Mouse (Mus musculus) frontal cortex, postnatal 36 days (tissue): ENCODE measurements around the gene Gdap1l1.
"Not testable (repeated sequence)": the region's sequence is repeated elsewhere in the genome, so short reads cannot be mapped to it uniquely, and the experiment has no call there.

Source experiments
- DNase-seq, 2 experiments: peaks; one replicate each; pipeline ENCODE4 v3.0.0; 2022; ENCODE audit warnings: low spot score in 2 of 2

Gdap1l1 gene

DNA sequence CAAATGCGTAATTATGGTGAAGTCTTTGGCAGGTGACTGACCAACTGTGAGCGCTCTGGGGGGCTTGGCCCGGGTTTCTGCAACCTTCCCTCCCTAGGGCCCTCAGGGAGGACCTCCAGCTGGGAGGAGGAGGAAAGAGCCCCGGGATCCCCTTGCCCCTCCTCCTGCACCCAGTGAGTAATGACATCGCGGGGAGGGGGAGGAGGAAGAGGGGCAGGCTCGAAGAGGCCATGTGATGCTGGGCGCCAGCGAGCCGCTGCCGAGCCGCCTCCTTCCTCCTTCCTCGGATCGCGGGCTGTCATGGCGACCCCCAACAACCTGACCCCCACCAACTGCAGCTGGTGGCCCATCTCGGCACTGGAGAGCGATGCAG is at the start of gene Gdap1l1:
Gene Gdap1l1 (plus strand): TSS at position 231 of the 373 bp plus-strand sequence.
- peak; percentile 76 to 80 for DNase-seq

DNA sequence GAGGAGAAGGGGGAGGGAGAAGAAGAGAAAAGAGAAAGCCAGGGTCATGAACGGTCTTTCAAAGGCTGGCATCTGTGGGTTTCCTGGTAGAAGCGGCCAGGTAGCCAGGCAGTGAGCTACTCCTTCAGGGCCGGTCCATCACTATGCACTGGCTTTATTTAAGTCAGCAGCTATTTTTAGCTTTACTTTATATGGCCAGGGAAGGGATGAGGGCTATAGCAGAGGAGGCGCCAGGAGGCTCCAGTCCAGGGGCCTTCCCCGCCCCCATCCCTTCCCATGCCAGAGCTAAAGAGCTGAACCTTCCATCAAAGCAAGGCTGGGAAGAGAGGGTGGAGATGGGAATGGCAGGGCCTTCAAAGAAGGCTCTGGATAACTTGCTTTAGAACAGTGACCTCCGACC is 45.8 kb upstream of the Gdap1l1 start:
- no peak for DNase-seq

DNA sequence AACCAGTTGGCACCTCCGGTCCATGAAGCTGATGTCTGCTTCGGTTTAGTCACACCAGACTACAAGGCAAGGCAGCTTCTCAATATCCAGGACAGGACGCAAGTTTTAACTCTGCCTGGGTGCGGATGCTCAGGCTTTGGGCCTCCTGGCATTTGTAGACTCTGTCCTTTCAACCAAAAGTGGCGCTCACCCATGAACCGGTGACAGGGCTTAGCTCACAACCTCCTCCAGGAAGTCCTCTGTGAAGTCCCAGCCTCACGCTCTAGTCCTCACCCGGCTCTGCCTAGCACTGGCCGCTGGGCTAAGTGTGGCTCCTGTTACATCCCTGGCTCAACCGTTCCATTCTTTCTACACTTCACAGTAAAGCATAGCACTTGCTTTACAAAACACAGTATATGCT is 45.0 kb upstream of the Gdap1l1 start:
- DNase-seq, result no peak

- DNase-seq, result no peak
Measured at GRCm38 (mm10) chr2:163393976-163394375, 44.3 kb upstream of the Gdap1l1 start.

- DNase-seq, result no peak
Measured at GRCm38 (mm10) chr2:163394977-163395376, 43.3 kb upstream of the Gdap1l1 start.

DNA sequence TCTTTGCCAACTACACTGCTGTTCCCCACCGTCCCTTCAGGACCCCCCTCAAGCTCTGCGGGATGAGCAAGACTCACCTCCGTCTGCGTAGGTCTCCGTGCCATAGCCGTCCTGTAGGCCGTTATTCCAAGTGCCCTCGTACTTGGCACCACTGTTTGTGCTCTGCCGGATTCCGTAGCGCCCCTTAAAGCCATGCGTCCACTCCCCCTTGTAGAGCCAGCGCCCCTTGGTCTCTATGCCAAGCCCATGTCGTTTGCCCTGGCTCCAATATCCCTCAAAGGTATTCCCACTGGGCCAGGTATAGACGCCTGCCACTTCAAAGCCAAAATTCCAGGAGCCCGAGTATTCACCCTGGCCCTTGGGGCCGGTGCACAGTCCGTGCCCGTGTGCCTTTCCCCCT is 41.2 kb upstream of the Gdap1l1 start:
- no peak for DNase-seq

DNA sequence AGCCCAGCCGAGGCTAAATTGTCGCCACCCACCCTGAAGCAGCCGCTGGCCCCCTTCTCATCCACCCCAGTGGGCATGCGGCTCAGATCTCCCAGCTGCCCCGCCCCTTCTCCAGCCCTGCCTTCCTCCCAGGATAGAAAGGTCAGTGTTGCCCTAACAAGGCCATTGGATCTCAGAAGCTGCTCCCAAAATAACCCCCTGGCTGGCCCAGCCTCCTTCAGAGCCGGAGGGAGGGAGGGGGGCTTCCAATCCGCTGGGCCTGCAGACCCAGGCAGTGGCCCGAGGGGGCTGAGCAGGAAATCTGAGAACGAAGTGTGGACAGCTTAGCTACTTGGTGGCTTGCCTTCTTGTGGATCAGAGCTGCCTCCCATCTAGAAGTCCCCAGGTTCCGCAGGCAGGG is 40.4 kb upstream of the Gdap1l1 start, which contains the start of gene Jph2:
Gene Jph2 (minus strand): TSS at position 89 of the 400 bp plus-strand sequence.
- DNase-seq, result no peak

- no peak for DNase-seq
Measured at GRCm38 (mm10) chr2:163398770-163399169, 39.5 kb upstream of the Gdap1l1 start.

DNA sequence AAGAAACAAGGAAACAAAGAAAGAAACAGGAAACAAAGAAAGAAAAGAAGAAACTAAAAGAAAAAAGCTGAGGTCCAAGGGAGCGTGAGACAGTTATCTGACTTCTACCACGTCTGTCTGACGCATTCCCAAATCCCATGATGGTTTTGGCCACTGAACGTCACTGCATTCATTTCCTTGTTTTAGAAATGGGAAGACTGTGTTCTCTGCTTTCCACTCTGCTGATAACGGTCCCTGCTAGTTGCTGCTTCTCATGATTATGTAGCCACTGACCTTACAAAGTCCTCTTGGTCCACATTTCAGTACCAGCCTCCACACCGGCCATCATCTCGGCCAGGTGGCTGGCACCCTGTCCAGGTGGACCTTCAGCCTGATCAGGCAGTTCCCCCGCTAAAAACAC is 39.1 kb upstream of the Gdap1l1 start:
- DNase-seq, result no peak

- DNase-seq, result peak; percentile 83 to 92
Measured at GRCm38 (mm10) chr2:163401221-163401620, 37.1 kb upstream of the Gdap1l1 start.

GRCm38 (mm10) chr2:163404037-163404815 is 34.0 kb upstream of the Gdap1l1 start:
- DNase-seq, result no peak

DNA sequence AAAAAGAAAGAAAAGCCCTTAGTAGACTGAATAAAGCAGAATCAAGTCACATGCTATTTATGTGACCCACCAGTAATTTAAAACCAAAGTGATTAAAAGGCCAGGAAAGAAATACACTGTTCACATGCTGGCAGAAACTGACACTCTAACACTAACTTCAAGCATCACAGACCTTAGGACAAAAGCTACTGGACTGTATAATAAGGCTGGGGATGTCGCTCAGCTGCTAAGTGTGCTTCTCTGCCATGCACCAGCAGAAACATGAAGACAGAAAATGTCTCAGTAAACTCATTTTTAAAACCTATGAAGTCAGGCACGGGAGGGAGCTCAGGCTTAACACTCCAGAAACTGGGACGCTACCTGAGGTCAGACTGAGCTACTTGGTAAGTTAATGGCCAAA is 28.1 kb upstream of the Gdap1l1 start:
- no peak for DNase-seq

DNA sequence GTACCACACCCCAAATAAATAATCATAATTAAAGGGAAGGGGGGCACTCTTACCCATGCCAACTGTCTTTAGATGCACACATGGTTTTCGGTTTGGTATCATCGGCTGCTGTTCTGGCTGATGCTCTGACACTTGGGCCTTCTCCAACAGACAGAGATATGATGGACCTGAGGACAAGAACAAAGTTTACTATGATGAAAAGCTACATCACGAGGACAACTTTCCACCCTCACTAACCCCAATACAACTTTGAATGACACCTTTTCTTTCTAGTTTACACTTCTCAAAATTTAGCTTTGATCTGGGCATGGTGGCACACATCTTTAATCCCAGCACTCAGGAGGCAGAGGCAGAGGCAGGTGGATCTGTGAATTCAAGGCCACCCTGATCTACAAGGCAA is 26.9 kb upstream of the Gdap1l1 start:
- DNase-seq, result not testable (repeated sequence)

GRCm38 (mm10) chr2:163411840-163412239 is 26.4 kb upstream of the Gdap1l1 start:
- no peak for DNase-seq

DNA sequence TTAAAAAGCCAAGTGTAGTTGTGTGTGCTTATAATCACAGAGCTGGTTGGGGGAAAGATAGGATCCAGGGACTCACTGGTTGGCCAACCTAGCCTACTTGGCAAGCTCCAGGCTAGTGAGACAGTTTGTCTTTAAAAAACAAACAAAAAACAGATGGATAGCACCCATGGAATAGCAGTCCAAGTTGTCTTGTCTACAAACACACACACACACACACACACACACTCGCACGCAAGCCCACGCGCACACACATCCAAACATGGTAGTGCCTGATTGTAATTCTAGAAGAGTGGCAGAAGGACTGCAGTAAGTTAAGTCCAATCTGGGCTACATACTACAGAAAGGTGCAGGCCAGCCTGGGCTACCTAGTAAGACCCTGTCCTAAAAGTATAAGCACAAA is 25.9 kb upstream of the Gdap1l1 start:
- DNase-seq, result no peak

DNA sequence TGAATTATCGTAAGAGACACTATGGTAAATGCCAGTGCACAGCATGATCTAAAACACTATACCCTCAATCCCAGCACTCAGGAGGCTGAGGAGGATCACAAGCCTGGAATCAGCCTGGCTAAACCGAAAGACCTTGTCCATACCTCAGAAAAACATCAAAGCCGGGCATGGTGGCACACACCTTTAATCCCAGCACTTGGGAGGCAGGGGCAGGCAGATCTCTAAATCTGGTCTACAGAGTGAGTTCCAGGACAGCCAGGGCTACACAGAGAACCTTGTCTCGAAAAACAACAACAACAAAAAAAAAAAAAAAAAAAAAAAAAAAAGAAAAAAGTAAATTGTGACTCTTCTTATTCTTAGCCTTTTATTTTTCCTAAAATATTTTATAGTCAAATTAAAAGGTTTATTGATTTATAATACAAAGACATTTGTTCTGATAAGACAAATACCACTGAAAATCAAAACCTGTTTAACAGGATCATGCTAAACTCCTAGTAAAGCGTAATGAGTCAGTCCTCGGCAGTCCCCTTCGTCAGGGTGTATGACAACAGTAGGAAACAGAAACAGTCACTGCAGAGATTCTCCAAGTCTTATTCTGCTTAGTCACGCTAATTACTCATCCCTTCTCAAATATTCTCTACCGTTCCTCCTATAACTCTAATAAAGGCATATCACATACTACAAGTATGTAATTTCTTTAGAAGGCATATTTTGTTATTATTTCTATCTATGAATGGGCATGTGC is 25.3 kb upstream of the Gdap1l1 start:
- DNase-seq, result no peak

- no peak for DNase-seq
Measured at GRCm38 (mm10) chr2:163417026-163417425, 21.2 kb upstream of the Gdap1l1 start.

- no peak for DNase-seq
Measured at GRCm38 (mm10) chr2:163417830-163418229, 20.4 kb upstream of the Gdap1l1 start.

DNA sequence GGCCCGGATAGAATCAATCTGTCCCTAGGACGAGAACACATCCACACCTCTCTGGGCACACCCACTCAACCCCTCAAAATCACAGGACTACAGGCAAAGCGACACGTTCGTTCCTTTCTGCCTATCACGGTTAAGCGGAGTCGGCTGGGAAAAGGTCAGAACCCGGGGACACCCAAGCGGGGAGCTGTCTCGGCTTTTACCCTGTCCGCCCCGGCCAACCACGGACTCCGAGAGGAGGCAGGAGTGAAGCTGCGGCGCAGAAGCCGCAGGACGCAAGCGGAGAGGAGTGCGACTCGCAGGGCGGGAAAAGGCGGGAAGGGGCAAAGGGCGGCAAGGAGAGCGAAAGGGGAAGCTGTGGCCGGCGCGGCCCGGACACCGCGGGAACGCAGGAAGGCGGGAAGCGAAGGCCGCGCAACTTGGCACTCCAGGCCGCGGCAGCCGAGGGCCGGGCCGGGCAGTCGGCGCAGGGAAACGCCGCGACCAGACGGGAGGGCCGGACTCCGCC is 19.4 kb upstream of the Gdap1l1 start:
- no peak for DNase-seq

DNA sequence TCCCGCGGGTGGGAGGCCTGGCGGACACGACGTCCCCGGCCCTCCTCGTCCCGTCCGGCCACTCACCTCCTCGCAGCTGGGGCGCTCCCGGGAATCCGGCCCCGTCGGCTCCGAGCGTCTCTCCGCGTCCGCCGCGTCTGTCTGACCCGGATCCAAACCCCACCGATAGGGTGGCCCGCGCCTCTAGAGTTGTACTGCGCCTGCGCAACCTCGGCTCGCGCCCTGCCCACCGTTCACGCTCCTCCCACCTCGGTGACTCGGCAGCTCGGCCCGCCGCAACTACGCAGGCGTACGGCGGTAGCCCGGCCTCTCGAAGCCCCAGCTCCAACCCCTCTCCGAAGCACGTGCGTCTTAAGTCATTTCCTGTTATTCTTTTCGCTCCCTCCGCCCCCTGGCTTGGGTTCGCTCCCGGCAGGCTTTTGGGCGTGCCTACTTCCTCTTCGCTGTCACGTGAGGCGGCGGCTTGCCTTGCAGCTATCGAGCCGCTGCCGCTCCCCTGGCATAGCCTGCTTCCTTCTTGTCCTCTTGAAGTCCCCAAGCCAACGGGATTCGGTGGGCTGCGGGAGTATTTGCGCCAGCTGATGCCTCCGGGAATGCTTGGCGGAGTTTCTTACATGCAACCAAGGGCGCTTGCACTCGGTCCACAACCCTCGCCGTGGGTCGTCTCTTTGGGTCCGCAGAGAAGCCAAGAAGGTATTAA is 18.8 kb upstream of the Gdap1l1 start:
- peak; percentile 99 to 100 for DNase-seq

GRCm38 (mm10) chr2:163420366-163420886 is 17.9 kb upstream of the Gdap1l1 start:
- DNase-seq, result no peak
